Mouse (Mus musculus) spleen, postnatal 14 days (tissue): Measurements from ENCODE around the gene Rec114.

Source experiments
- DNase-seq, 2 experiments: peaks; one replicate each; pipeline ENCODE4 v3.0.0; 2021 to 2022; ENCODE audit warnings: low spot score in 2 of 2

Gene Rec114

DNA sequence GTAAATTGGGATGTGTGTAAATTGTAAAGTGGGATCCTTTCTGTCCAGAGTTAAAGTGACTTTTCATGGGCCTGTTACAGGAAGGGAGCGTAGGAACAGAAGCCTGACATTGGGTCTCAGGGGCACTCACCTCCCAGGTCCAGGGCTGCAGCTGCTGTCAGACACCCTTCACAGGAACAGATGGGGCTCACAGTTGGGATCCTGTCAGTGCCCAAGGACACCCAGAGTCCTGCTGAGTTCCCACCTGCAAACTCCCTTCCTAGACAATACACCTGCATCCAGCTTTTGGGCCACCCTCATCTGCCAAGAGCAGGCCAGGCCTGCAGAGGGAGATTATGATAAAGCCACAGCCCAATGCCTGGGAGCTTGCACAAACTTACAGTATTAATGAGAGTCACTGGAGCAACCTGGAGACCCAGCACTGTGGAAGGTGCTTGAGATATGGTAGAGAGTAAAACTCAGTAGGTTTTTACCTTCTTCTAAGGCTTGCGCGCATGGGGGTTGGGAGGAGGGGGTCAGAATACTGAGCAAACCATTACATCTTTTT, at the start of gene Rec114:
TSS of gene Rec114 (minus strand) at position 263 of the 547 bp plus-strand sequence.
- no peak for DNase-seq

DNA sequence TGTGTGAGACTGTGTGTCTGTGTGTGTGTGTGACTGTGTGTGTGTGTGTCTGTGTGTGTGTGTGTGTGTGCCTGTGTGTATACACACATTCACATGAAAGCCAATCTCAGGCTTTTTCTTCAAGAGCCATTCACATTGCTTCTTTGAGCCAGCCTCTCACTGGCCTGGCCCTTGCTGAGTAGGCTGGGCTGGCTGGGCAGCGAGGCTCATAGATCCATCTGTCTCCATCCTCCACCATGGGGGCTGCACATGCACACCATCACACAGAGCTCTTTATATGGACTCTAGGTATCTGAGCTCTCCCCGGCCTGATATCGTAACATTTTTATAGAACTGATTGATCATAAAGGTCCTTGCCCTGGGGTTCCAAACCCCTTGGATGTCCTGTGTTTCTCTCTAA, 45.7 kb upstream of the Rec114 start:
- no peak for DNase-seq

GRCm38 (mm10) chr9:58775363-58775762, 31.6 kb upstream of the Rec114 start:
- DNase-seq, result no peak

GRCm38 (mm10) chr9:58774761-58775160, 31.0 kb upstream of the Rec114 start:
- no peak for DNase-seq

- DNase-seq, result no peak
These were observed 26.2 kb upstream of the Rec114 start for GRCm38 (mm10) chr9:58769943-58770342.

GRCm38 (mm10) chr9:58766959-58767955, 23.5 kb upstream of the Rec114 start:
- DNase-seq, result no peak

DNA sequence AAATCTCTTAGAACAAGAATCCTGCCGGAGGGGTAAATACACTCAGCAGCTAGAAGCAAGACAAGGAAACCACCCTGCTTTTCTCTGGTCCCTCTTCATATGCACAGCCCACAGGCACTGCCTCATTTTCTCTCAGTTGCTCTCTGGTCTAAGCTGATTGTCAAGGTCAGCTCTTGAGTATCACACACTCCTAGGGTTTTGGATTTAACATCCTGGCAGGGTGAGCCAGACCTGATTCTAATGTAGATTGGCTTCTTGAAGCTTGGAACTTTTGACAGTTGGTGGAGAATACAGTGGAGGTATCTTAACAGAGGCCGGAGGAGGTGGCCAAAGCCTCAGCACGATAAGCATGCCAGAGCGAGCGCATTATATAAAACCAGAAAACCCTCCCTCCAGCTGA, 20.6 kb upstream of the Rec114 start:
- DNase-seq, result no peak

GRCm38 (mm10) chr9:58763114-58763513, 19.4 kb upstream of the Rec114 start:
- no peak for DNase-seq

- no peak for DNase-seq
These were observed 18.3 kb upstream of the Rec114 start for GRCm38 (mm10) chr9:58762086-58762485.

- DNase-seq, result no peak
These were observed 15.0 kb upstream of the Rec114 start for GRCm38 (mm10) chr9:58758754-58759153.

GRCm38 (mm10) chr9:58756371-58757132, 12.8 kb upstream of the Rec114 start:
- DNase-seq, result no peak

GRCm38 (mm10) chr9:58753606-58754005, 9.8 kb upstream of the Rec114 start:
- DNase-seq, result no peak

- no peak for DNase-seq
These were observed 4.4 kb upstream of the Rec114 start for GRCm38 (mm10) chr9:58748142-58748541.

GRCm38 (mm10) chr9:58747328-58747755, 3.6 kb upstream of the Rec114 start:
- DNase-seq, result no peak

DNA sequence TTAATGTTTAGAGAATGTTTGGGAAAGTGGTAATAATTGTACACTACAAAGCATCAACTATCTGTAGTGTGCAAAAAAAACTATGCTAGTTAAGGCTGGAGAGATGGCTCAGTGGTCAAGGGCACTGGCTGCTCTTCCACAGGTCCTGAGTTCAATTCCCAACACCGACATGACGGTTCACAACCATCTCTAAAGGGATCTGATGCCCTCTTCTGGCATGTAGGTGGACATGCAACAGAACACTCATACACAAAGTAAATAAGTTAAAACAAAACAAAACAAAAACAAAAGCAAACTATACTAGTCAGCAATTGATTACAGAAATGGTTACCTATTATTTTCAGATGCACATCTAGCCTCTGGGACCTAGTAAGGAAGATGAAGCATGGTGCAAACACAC, 1.1 kb downstream of the Rec114 start:
- DNase-seq, result no peak

DNA sequence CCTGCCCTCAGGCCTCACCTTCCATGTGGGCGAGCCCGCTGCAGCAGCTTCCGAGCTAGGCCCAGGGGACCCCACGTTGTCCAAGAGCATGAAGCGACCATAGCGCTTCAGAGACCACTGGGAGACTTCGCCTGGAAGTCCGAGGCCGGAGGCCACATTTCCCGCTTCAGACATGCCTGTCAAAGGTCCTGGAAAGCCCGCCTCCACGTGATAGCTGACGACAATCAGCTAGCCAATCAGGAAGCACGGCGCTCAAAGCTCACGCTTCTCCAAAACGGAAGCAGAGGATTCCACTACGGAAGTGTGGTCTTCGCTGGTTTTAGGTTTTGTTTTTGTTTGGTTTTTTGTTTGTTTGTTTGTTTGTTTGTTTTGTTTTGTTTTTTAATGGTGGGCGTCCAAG, 2.4 kb downstream of the Rec114 start:
- no peak for DNase-seq

- no peak for DNase-seq
These were observed 4.0 kb downstream of the Rec114 start for GRCm38 (mm10) chr9:58739791-58740190.

DNA sequence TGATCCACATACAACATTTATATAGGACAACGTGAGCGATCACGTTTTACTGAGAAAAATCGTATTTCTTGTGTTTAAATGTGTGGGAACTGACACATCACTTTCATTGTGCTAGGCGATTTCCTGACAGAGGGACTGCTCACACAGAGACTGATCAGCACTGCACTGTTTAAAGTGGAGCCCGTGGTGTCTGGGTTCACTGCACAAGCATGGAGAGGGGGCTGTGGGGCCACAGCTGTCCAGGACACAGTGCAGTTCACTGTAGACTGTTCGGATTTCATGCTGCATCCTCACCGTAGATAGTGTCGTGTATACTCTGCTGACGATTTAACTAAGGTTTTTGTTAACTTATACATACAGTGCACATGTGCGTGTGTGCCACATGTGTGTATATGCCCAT, 20.6 kb downstream of the Rec114 start:
- no peak for DNase-seq

- no peak for DNase-seq
These were observed 21.6 kb downstream of the Rec114 start for GRCm38 (mm10) chr9:58722151-58722550.

GRCm38 (mm10) chr9:58721021-58721420, 22.7 kb downstream of the Rec114 start:
- no peak for DNase-seq

GRCm38 (mm10) chr9:58720167-58720566, 23.6 kb downstream of the Rec114 start:
- no peak for DNase-seq

DNA sequence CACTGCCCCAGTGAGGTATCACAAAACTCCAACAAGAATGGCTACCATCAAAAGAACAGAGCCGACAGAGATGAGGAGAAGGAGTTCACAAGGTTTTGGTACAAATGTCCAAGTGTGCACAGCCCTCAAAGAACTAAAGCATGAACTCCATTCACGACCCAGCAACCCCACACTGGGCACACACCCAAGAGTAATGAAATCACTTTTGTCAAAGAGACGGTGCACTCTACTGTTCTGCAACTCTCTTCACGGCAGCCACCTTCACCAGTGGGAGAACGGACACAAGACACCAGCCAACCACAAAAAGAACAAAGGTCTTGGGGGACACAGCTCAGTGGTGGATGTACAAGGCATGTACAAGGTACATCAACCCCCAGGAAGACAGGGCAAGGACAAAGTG, 24.3 kb downstream of the Rec114 start:
- DNase-seq, result no peak
